Mouse (Mus musculus) MEL (cell line): ENCODE data around the gene Sh3rf1.

Source experiments
- CTCF ChIP-seq, 3 experiments: IDR thresholded peaks in 2 of 3; conservative IDR thresholded peaks in 1 of 3; 2 replicates each; pipeline ENCODE4 v1.5.1; 2011 to 2012; ENCODE audit warnings: low read length in 3 of 3, low read depth in 2 of 3, mild to moderate bottlenecking in 2 of 3, improper control_type of control experiment in 1 of 3, inconsistent platforms in 1 of 3, mixed read lengths in 1 of 3, moderate library complexity in 1 of 3; ENCODE audit not compliant: control insufficient read depth in 1 of 3, insufficient read depth in 1 of 3, poor library complexity in 1 of 3, severe bottlenecking in 1 of 3
- E2F4 ChIP-seq: IDR thresholded peaks from 2 replicates; pipeline ENCODE4 v1.6.1; 2011; ENCODE audit warnings: low read depth, low read length, improper control_type of control experiment, borderline replicate concordance
- EP300 ChIP-seq, 2 experiments: IDR thresholded peaks; 2 replicates each; pipeline ENCODE4 v1.6.1; 2011; ENCODE audit warnings: improper control_type of control experiment in 2 of 2, low read length in 2 of 2, low read depth in 1 of 2, mild to moderate bottlenecking in 1 of 2
- GABPA ChIP-seq: IDR thresholded peaks from 2 replicates; pipeline ENCODE4 v1.6.1; 2012; ENCODE audit warnings: low read depth, mild to moderate bottlenecking, inconsistent platforms, low read length, improper control_type of control experiment, moderate library complexity
- HCFC1 ChIP-seq: IDR thresholded peaks from 2 replicates; pipeline ENCODE4 v1.6.1; 2012; ENCODE audit warnings: low read depth, mild to moderate bottlenecking, inconsistent platforms, low read length, improper control_type of control experiment, moderate library complexity
- MAX ChIP-seq: IDR thresholded peaks from 2 replicates; pipeline ENCODE4 v1.6.1; 2011; ENCODE audit warnings: low read length, improper control_type of control experiment
- POLR2A ChIP-seq, 2 experiments: IDR thresholded peaks; 2 replicates each; pipeline ENCODE4 v1.6.1; 2011 to 2012; ENCODE audit warnings: low read length in 2 of 2, mild to moderate bottlenecking in 2 of 2, control low read depth in 1 of 2, improper control_type of control experiment in 1 of 2, low read depth in 1 of 2, moderate library complexity in 1 of 2; ENCODE audit not compliant: control insufficient read depth in 1 of 2, insufficient read depth in 1 of 2, poor library complexity in 1 of 2
- ZKSCAN1 ChIP-seq: IDR thresholded peaks from 2 replicates; pipeline ENCODE4 v1.6.1; 2012; ENCODE audit warnings: low read depth, mild to moderate bottlenecking, inconsistent platforms, low read length, improper control_type of control experiment, moderate library complexity

- TF ChIP-seq CTCF (IDR thresholded peaks at IDR 0.05 in 2 of 3, conservative IDR thresholded peaks at IDR 0.05 in 1 of 3; ENCODE audit: control insufficient read depth in 1 of 3, insufficient read depth in 1 of 3, low read depth in 2 of 3, low read length in 3 of 3, poor library complexity in 1 of 3, severe bottlenecking in 1 of 3) (no peak), GABPA (no peak), E2F4 (no peak), MAX (no peak), POLR2A (IDR thresholded peaks at IDR 0.05; ENCODE audit: control insufficient read depth in 1 of 2, insufficient read depth in 1 of 2, low read depth in 1 of 2, low read length in 2 of 2, poor library complexity in 1 of 2) (no peak), HCFC1 (no peak), EP300 (IDR thresholded peaks at IDR 0.05; ENCODE audit: low read depth in 1 of 2, low read length in 2 of 2) (no peak), ZKSCAN1 (no peak)
Measured at GRCm38 (mm10) chr8:61258828-61259227, 35.2 kb downstream of the Sh3rf1 start.
